ENCODE assay signal across 10 mouse cellular contexts in genomic region chr1:136343727-136344126, GRCm38 (mm10). TPM values are rescaled to one million over a fixed set of nuclear protein-coding genes. Genes with fewer than 3 reads are reported as not detected.
DNase-seq lines count a peak whose midpoint lies in the region; ATAC-seq and TF ChIP-seq lines count a peak whose summit lies in the region.
"Had no signal": no experiment of that assay in that cellular context is flagged by ENCODE, and none has a peak within 500 bp of the region (broad histone marks: within the 10 kb centered on the region; RNA-seq: fewer than 3 reads in every experiment).

No protein-coding gene starts in this region.

- no peaks in the 10 kb centered on the region for H3K27me3 ChIP-seq in heart, embryonic 11.5 days (ENCODE audit: control insufficient read depth, insufficient read depth, low read length)
- no peaks in the 10 kb centered on the region for H3K27me3 ChIP-seq in forebrain, postnatal 0 days (ENCODE audit: insufficient read depth, low read length)
- H3K27me3 ChIP-seq in midbrain, embryonic 10.5 days (ENCODE audit: low read depth, poor library complexity, severe bottlenecking) = peaks cover 21% of the 10 kb centered on the region

- H3K27ac ChIP-seq in heart, embryonic 11.5 days (ENCODE audit: low read depth, low read length) = no peak overlapping the region
- H3K27ac ChIP-seq in forebrain, postnatal 0 days (ENCODE audit: low read depth, low read length) = no peak overlapping the region
- no peak overlapping the region; the same call in 1 of the 2 replicates for H3K27ac ChIP-seq in midbrain, embryonic 10.5 days (replicated peaks)

- TF ChIP-seq CTCF in forebrain, postnatal 0 days (IDR thresholded peaks at IDR 0.05; ENCODE audit: low read depth) = no peak

- DNase-seq in heart, postnatal 36 days = no peak
- DNase-seq in ZHBTc4 (ENCODE audit: low read depth, low spot score) = peak; percentile 6
- DNase-seq in forebrain, postnatal 0 days = no peak
- DNase-seq in midbrain, embryonic 10.5 days (ENCODE audit: low spot score) = no peak
- no peak for DNase-seq in right cerebral cortex, postnatal 10 days (ENCODE audit: low spot score in 2 of 2)
- DNase-seq in left cerebral cortex, postnatal 25 days (ENCODE audit: low spot score in 2 of 2) = no peak
- no peak for DNase-seq in yolk sac, embryonic 10.5 days (ENCODE audit: low spot score)
- DNase-seq: cerebellum, adult 11 months had no signal

- intact Hi-C loops in heart, postnatal 36 days (cut with DNase I) = no loop called here
- intact Hi-C loops in left cerebral cortex, postnatal 25 days (cut with DNase I) = loop anchor here (2.0 kb wide), 1 partner anchor 57 kb away; no protein-coding TSS in a partner anchor

- no peaks in the 10 kb centered on the region for H3K9me3 ChIP-seq in heart, embryonic 11.5 days (replicated peaks; ENCODE audit: control insufficient read depth, low read length)
- H3K9me3 ChIP-seq in forebrain, postnatal 0 days (ENCODE audit: low read length) = no peaks in the 10 kb centered on the region
- H3K9me3 ChIP-seq in midbrain, embryonic 10.5 days (replicated peaks) = no peaks in the 10 kb centered on the region

- ATAC-seq in heart, embryonic 11.5 days (replicated peaks; ENCODE audit: insufficient number of reproducible peaks, low FRiP score, low TSS enrichment) = no peak
- ATAC-seq in forebrain, postnatal 0 days = no peak
- ATAC-seq: CD4-positive, CD25-positive, alpha-beta regulatory T cell, adult 4 months had no signal

- H3K36me3 ChIP-seq in heart, embryonic 11.5 days (ENCODE audit: control insufficient read depth, insufficient read depth, low read length) = no peaks in the 10 kb centered on the region
- H3K36me3 ChIP-seq in forebrain, postnatal 0 days (ENCODE audit: insufficient read depth) = no peaks in the 10 kb centered on the region
- peaks cover 22% of the 10 kb centered on the region for H3K36me3 ChIP-seq in midbrain, embryonic 10.5 days

- WGBS in heart, embryonic 11.5 days (ENCODE audit: insufficient replicate concordance) = 27% methylated on average over 7 of the region's 7 CpGs
- WGBS in forebrain, postnatal 0 days = 20% methylated on average over 7 of the region's 7 CpGs
- WGBS in midbrain, embryonic 10.5 days = 39% methylated on average over 7 of the region's 7 CpGs

- peak overlapping the region; percentile 49; the same call in 1 of the 2 replicates for H3K9ac ChIP-seq in heart, embryonic 11.5 days (ENCODE audit: low read depth, low read length)
- peak overlapping the region; percentile 10; the same call in 1 of the 2 replicates for H3K9ac ChIP-seq in forebrain, postnatal 0 days

- peak overlapping the region; percentile 64 for H3K4me2 ChIP-seq in heart, embryonic 11.5 days
- H3K4me2 ChIP-seq in forebrain, postnatal 0 days (ENCODE audit: low read depth) = peak overlapping the region; percentile 85

- peak overlapping the region; percentile 38 for H3K4me3 ChIP-seq in heart, embryonic 11.5 days (ENCODE audit: low read depth, low read length)
- peak overlapping the region; percentile 96 for H3K4me3 ChIP-seq in forebrain, postnatal 0 days (ENCODE audit: low read depth, low read length)
- H3K4me3 ChIP-seq in midbrain, embryonic 10.5 days = peak overlapping the region; percentile 74

- peaks cover 9% of the 10 kb centered on the region for H3K4me1 ChIP-seq in heart, embryonic 11.5 days (ENCODE audit: control insufficient read depth, insufficient read depth, low read length)
- H3K4me1 ChIP-seq in forebrain, postnatal 0 days (ENCODE audit: insufficient read depth) = peaks cover 19% of the 10 kb centered on the region; the same call in 1 of the 2 replicates
- H3K4me1 ChIP-seq in midbrain, embryonic 10.5 days = peaks cover 45% of the 10 kb centered on the region

RNA-seq across cellular contexts. Expression of gene Camsap2, which starts 2.2 kb away (rescaled TPM):
- polyA plus RNA-seq in heart, embryonic 11.5 days (2014; fragmentation: Nextera tagmentation; extraction: Ambion mirVana) = 11.3 and 12.4 TPM in 2 replicates
- total RNA-seq in heart, postnatal 36 days (2021) = 10 to 100 TPM; 23.7 to 24.5 TPM
- total RNA-seq in forebrain, postnatal 0 days (2014; rRNA removed) = 120 and 135 TPM in 2 replicates
- 16.1 and 20.1 TPM in 2 replicates for polyA plus RNA-seq in forebrain, postnatal 0 days (2015; fragmentation: Nextera tagmentation; extraction: Ambion mirVana)
- 11.1 and 14.4 TPM in 2 replicates for polyA plus RNA-seq in midbrain, embryonic 10.5 days (2016; fragmentation: Nextera tagmentation; extraction: Ambion mirVana)
- 100 to 1,000 TPM; 135 to 137 TPM for total RNA-seq in left cerebral cortex, postnatal 25 days (2021)

Comparison
In these comparisons a context has a peak if more than half of its experiments do, and no peak if none do; other contexts are left out.
1. H3K4me3 ChIP-seq: peak in every context shown above with its lines; median percentile 96 in forebrain, postnatal 0 days; 74 in midbrain, embryonic 10.5 days; 38 in heart, embryonic 11.5 days.